Mouse (Mus musculus) C2C12 (cell line): ENCODE data around the gene Fryl. TPM values are rescaled to one million over a fixed set of nuclear protein-coding genes. Genes with fewer than 3 reads are reported as not detected.

Experiments
- H3K27me3 ChIP-seq: one replicate; pipeline ENCODE4 v1.6.1; 2011; ENCODE audit not compliant: control insufficient read depth, insufficient read depth, insufficient read length
- H3K36me3 ChIP-seq: one replicate; pipeline ENCODE4 v1.6.1; 2011; ENCODE audit not compliant: control insufficient read depth, insufficient read depth
- H3K4me3 ChIP-seq: one replicate; pipeline ENCODE4 v1.5.1; 2011; ENCODE audit warnings: mild to moderate bottlenecking, control low read depth; ENCODE audit not compliant: poor library complexity, insufficient read depth, severe bottlenecking
- H3K79me2 ChIP-seq: one replicate; pipeline ENCODE4 v1.6.1; 2011; ENCODE audit not compliant: control insufficient read depth, insufficient read depth
- H3K79me3 ChIP-seq: one replicate; pipeline ENCODE4 v1.6.1; 2011; ENCODE audit warnings: low read depth, control low read depth
- H3ac ChIP-seq: one replicate; pipeline ENCODE3; 2011; ENCODE audit warnings: low read depth; ENCODE audit not compliant: control insufficient read depth, insufficient read length
- CEBPB ChIP-seq: IDR thresholded peaks from one replicate; pipeline ENCODE4 v1.6.1; 2011; ENCODE audit warnings: low read depth, mild to moderate bottlenecking, control low read depth, moderate library complexity
- CTCF ChIP-seq: IDR thresholded peaks from one replicate; pipeline ENCODE4 v1.5.1; 2011; ENCODE audit not compliant: control insufficient read depth, insufficient read depth, insufficient read length
- FOSL1 ChIP-seq: IDR thresholded peaks from one replicate; pipeline ENCODE4 v1.8.0; 2011; ENCODE audit warnings: mild to moderate bottlenecking, low read length; ENCODE audit not compliant: poor library complexity, insufficient read depth, severe bottlenecking
- MAX ChIP-seq: IDR thresholded peaks from one replicate; pipeline ENCODE4 v1.6.1; 2011; ENCODE audit warnings: mild to moderate bottlenecking, control low read depth
- MYOD1 ChIP-seq: IDR thresholded peaks from one replicate; pipeline ENCODE4 v1.6.1; 2011; ENCODE audit warnings: low read depth; ENCODE audit not compliant: control insufficient read depth, insufficient read length
- MYOG ChIP-seq: IDR thresholded peaks from one replicate; pipeline ENCODE4 v1.6.1; 2011; ENCODE audit not compliant: control insufficient read depth, insufficient read length; ENCODE audit errors: extremely low read depth
- USF1 ChIP-seq: IDR thresholded peaks from one replicate; pipeline ENCODE4 v1.6.1; 2011; ENCODE audit warnings: low read depth, mild to moderate bottlenecking, control low read depth, moderate library complexity
- polyA plus RNA-seq: library from polyadenylated mRNA; unstranded; fragments of >200 nt; fragmentation: generic; extraction: Trizol; gene quantifications from one replicate; pipeline ENCODE4 v1.2.1, GENCODE M21; 2012; ENCODE audit warnings: missing spikeins

Gene Fryl
- polyA plus RNA-seq, 1 experiment: 13.2 TPM

DNA sequence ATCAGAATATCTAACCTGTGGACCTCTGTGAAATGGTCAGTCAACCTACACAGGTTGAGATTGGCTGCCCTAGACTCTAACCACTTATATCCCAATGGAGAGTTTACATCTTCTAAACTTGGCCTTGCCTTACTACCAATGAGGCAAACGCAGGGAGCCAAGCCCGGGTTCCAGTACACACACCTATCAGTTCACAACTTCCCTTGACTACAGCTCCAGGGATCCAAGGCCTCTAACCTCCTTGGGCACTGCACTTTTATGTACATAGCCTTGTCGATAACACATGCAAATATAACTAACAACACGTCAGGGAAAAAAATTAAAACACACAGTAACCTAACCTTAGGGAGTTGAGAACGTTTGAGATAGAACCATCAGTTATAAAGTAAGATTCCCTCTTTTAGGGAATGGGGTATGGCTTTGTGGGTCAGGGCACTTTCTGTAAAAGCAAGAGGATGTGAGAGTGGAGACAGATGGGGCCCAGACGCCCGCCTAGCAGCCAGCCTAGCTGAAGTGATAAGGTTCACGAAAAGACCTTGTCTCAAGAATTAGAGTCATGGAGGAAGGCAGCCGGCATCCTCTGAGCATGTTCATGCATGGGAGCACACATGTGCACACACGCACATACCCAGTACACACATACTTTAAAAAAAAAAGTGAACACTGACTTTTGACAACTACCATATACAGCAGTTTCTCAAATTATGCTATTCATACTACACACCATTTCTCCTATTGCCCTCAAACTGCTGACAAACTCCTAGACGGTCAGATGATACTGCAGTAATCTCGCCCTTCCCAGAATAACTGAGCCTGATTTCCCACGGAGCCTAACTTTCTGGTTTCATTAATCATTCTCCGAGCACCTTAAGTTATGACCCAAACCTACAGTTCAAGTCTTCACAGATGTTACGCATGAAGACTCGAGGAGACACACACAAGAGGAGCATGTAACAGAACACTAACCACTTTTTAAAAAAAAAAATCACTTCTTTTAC is 55.7 kb downstream of the Fryl start:
- H3K4me3 ChIP-seq: no peak overlapping the region
- H3K79me3 ChIP-seq: no peaks in the 10 kb centered on the region
- TF ChIP-seq CEBPB (no peak), CTCF (no peak), USF1 (no peak), MAX (no peak), FOSL1 (no peak), MYOD1 (no peak), MYOG (no peak)
- no peaks in the 10 kb centered on the region for H3K27me3 ChIP-seq
- no peak overlapping the region for H3ac ChIP-seq
- H3K36me3 ChIP-seq: no peaks in the 10 kb centered on the region
- H3K79me2 ChIP-seq: no peaks in the 10 kb centered on the region

DNA sequence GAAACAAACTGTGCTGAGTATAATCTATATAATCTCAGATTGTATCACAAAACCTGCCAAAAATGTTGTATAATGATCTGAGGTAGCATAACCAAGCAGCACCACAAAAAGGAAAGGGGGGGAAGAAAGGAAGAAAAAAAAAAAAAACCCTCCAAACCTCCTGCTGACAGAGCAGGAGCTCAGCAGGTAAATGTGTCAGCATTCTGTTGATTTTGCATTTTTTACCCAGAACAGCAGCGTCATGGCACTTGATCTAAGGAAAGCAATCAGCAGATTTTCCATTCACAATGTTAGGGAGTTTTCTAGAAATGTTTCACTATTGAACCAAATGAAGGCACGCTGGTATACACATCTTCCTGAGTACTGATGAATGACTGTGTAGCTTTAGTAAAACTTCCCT is 56.8 kb downstream of the Fryl start:
- H3K79me3 ChIP-seq: no peaks in the 10 kb centered on the region
- TF ChIP-seq FOSL1 (no peak), MYOG (no peak)
- no peaks in the 10 kb centered on the region for H3K27me3 ChIP-seq
- H3K79me2 ChIP-seq: no peaks in the 10 kb centered on the region
- H3K36me3 ChIP-seq: peaks cover 7% of the 10 kb centered on the region
- H3ac ChIP-seq: no peak overlapping the region
- no peak overlapping the region for H3K4me3 ChIP-seq

- Histone ChIP-seq H3K27me3 (no peaks in the 10 kb centered on the region), H3K79me3 (no peaks in the 10 kb centered on the region), H3K4me3 (no peak overlapping the region), H3K79me2 (no peaks in the 10 kb centered on the region), H3ac (no peak overlapping the region), H3K36me3 (peaks cover 7% of the 10 kb centered on the region)
- TF ChIP-seq FOSL1 (no peak), MAX (no peak), USF1 (no peak), CEBPB (no peak), MYOD1 (no peak), MYOG (no peak), CTCF (no peak)
Measured at GRCm38 (mm10) chr5:73198690-73199089, 57.7 kb downstream of the Fryl start.

DNA sequence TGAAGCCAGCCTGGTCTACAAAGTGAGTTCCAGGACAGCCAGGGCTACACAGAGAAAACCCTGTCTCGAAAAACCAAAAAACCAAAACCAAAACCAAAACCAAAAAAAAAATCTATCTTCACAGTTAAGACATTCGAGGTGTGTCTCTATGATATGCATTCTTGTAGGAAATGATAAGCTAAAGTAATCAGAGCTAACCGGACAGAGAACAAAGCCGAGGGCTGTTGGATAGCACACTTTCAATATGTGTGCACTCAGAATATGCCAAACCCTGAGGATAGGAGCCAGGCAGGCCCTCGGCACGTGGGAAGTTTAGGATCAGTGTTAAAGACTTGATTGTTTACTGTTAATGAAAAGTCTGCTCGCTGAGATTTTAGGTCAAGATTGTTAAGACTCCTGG is 58.6 kb downstream of the Fryl start:
- H3ac ChIP-seq: no peak overlapping the region
- peaks cover 15% of the 10 kb centered on the region for H3K36me3 ChIP-seq
- TF ChIP-seq FOSL1 (no peak), USF1 (no peak)
- H3K4me3 ChIP-seq: no peak overlapping the region
- no peaks in the 10 kb centered on the region for H3K79me2 ChIP-seq
- no peaks in the 10 kb centered on the region for H3K79me3 ChIP-seq
- H3K27me3 ChIP-seq: no peaks in the 10 kb centered on the region

DNA sequence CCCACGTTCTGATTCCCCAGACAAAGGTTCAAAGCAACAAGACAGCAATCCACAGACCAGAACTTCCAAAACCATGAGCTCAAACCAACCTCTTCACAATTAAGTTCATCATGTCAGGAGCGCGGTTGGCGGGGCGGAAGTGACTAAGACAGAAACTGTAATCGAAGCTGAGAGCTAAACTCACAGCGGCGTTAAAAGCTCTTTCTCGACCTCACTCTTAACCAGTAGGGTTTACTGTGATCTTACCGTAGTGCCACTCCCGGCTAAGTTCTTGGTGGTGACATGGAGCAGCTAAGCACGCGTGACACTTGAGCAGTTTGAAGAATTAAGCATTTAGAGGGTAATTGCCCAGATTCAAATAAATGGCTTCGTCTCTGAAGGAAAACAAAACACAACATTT is 61.7 kb downstream of the Fryl start:
- Histone ChIP-seq H3K4me3 (no peak overlapping the region), H3ac (no peak overlapping the region), H3K79me2 (no peaks in the 10 kb centered on the region), H3K79me3 (no peaks in the 10 kb centered on the region), H3K36me3 (peaks cover 19% of the 10 kb centered on the region), H3K27me3 (no peaks in the 10 kb centered on the region)
- no peak for TF ChIP-seq FOSL1

DNA sequence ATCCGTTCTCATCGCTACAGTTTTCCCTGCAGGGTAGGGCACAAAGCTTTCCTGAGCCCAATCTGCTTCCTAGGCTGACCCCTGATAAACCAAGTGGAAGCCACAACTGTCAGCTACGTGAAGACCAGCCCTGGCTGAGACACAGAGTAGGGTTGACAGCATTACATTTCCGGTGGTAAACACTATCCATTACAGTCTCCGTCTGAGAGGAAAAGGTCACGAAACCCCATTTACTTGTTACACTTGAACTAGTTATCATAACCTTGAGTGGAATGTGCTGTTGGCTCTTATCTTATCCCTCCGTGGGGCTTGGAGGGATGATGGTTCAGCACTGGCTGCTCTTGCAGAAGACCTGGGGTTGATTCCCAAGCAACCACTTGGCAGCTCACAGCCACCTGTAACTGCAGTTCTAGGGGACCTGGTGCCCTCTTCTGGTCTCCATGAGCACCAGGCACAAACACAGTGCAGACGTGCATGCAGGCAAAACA is 62.3 kb downstream of the Fryl start:
- no peak overlapping the region for H3K4me3 ChIP-seq
- peaks cover 19% of the 10 kb centered on the region for H3K36me3 ChIP-seq
- peaks cover 3% of the 10 kb centered on the region for H3K79me3 ChIP-seq
- H3K79me2 ChIP-seq: no peaks in the 10 kb centered on the region
- H3ac ChIP-seq: no peak overlapping the region
- TF ChIP-seq MAX: no peak
- TF ChIP-seq USF1: no peak
- no peak for TF ChIP-seq CTCF
- no peak for TF ChIP-seq CEBPB
- no peak for TF ChIP-seq MYOG
- no peak for TF ChIP-seq MYOD1
- TF ChIP-seq FOSL1: no peak
- no peaks in the 10 kb centered on the region for H3K27me3 ChIP-seq
